Mouse (Mus musculus) E14TG2a.4 (cell line): ENCODE measurements at regions not wholly inside any gene's neighbourhood (a gene's known extent, or its start where the extent isn't known, plus 50 kb on each side); places are given as distances from the start of the nearest gene placed in this dataset.

ENCODE experiments used
- CTCF ChIP-seq: conservative IDR thresholded peaks from 2 replicates; pipeline ENCODE4 v1.5.1; 2014; ENCODE audit warnings: low read length
- POU5F1 ChIP-seq: IDR thresholded peaks from 2 replicates; pipeline ENCODE4 v1.6.1; 2014; ENCODE audit warnings: low read length, borderline replicate concordance

- TF ChIP-seq CTCF (no peak), POU5F1 (no peak)
Measured at GRCm38 (mm10) chr2:10737458-10737775, 367.1 kb downstream of the Sfmbt2 start.
